Mouse (Mus musculus) embryo, embryonic 11.5 days (tissue): ENCODE data around the gene Hipk3.

Experiments used
- DNase-seq: peaks from one replicate; pipeline ENCODE4 v3.0.0-alpha.2; 2012; ENCODE audit warnings: low read depth, low spot score

Hipk3 gene

DNA sequence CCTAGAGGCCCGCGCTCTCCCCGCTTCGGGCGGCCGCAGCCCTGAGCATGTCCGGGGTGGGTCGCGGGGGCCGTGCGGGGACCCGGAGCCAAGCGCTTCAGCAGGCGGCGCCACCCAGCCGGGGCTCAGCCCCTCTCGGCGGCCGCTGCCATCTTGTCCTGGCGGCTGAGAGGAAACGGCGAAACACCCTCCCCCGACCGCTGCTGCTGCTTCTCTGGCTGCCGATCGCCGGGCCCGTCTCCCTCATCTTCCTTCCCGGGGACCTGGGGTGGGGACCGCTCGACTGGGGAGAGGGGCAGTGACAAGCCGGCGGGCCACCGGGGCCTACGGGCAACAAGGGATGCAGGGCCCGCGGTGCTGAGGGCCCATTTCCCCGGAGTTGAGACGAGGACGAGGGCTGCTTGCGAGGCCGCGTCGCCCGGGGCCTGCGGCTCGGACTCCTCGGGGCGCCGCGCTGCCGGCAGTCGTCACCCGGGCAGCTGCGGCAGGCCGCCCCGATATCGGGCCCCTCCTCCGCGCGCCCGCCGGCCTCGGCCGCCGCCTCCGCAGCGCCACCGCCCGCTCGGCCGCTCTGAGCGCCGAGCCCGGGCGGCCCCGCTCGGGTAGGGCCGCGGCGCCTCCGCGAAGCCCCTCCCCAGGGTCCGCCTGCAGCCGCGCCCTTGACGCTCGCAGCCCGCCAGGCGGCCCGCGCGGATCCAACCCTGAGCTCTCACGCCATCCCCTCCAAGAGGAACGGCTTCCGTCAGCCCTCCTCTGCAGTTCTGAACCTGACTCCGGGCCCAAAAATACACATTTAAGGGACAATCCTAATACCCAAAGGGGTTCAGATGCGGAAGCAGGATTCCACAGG is at the start of gene Hipk3:
TSS of gene Hipk3 (minus strand) at position 496 of the 850 bp plus-strand sequence.
- DNase-seq = peak; percentile 62

DNA sequence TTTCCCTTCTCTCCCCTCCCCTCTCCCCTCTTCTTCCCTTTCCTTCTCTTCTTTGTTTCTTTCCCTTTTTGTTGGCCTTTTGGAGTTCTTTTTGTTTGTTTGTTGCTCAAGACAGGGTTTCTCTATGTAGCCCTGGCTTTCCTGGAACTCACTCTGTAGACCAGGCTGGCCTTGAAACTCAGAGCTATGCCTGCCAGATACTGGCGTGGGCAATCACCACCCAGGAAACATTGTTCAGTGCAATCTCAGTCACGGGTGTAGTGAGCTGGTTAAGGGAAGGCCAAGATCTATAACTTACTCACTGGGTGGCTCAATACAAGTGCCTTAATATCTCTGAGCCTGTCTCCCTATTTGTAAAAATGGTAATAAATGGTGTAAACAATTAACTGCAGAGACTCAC is 46.0 kb upstream of the Hipk3 start:
- DNase-seq = no peak

DNA sequence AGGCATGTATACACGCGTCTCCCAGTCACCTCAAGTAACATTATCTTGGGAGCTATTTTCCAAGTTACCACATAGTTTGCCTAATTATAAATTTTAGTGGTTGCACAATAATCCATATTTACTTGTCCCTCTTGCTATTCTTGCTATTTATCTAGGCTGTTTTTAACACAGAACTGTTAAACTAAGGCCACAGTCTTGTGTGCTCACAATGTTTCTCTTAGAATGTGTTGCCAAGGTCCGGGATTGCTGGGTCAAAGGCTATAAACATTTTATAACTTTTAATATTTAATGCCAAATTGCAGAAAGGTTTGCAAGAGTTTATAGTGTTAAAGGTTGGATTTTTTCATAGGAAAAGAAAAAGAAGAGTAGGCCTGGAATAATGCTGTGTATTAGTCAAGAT is 40.5 kb upstream of the Hipk3 start:
- no peak for DNase-seq

DNA sequence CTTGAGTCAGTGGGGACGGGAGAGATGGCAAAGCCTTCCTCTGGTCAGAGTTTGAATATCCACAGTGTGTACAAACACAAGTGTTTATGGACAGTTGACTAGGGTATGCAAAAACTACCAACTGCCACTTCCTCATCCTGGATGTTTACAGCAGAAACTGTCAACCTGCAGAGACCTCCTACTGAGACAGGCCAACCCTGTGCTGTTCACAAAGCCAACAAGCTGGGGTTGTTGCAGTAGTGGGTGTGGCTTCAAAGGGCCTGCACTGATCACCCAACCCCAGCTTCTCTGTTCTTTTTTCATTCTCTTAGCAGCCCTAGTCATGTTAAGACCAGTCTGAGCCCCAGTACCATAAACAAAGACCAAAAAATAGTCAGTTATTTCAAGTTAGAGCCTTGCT is 38.3 kb upstream of the Hipk3 start:
- DNase-seq = no peak

DNA sequence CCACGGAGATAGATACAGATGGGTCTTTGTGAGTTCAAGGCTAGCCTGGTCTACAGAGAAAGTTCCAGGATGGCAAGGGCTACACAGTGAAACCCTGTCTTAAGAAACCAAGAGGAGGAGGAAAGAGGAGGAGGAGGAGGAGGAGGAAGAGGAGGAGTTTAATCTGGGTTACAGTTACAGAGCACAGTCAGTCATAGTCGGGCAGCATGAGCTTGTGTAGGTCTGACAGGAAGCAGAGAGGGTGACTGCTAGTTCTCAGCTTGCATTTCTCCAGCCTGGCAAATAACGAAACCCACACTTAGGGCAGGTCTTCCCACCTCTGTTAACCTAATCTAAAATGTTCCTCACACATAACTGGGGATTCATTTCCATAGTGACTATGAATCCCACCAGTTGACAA is 32.3 kb upstream of the Hipk3 start:
- DNase-seq = no peak

DNA sequence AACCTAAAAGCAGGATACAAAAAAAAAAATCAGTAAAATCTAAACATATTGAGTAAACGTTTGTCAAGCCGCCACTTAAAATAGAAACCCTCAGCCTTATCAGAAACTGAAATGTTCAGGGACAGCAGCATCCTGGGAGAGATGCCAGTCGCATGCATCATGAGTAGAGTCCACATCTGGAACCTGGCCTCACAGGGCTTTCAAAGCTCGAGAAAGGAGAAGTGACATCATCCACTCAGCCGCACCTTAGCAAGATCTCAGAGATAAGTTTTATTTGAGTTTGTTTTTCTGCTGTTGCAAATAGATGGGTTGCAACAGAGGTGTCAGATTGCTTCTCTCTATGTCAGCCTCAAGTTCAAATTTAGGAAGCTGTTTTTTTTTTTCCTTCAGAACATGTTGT is 31.3 kb upstream of the Hipk3 start:
- no peak for DNase-seq

DNA sequence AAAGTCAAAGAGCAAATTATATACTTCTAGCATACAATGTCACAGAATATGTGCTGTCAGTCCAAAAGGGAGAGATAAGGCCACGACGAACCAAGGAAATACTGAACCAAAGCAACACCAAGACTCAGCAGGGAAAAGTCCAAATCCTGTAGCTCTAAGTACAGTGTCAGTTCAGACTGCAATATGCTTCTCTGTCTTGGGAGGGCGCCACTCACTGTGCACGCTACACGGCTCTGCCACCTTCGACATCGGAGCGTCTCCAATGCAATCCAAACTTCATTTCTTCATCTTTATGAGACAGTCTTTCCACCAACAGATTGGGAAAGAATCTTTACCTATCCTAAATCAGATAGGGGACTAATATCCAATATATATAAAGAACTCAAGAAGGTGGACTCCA is 17.4 kb upstream of the Hipk3 start:
- no peak for DNase-seq

DNA sequence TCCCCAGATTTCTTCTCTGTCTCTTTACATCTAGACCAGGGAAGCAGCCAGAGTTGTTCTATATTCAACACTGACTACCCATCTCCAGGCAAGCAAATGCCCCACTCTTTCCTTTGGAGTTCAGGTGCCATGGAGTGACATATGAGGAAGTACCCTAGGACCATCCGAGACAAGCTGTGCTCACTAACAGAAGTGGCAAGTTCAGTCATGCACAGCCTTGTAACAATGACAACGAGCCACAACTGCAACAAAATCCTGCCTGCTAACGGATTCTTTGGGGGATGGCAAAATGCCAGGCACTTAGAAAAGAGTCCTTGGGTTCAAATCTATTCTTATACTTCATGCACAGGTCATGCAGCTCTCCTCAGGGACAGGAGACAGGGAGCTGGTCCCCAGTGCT is 8.1 kb upstream of the Hipk3 start:
- no peak for DNase-seq

DNA sequence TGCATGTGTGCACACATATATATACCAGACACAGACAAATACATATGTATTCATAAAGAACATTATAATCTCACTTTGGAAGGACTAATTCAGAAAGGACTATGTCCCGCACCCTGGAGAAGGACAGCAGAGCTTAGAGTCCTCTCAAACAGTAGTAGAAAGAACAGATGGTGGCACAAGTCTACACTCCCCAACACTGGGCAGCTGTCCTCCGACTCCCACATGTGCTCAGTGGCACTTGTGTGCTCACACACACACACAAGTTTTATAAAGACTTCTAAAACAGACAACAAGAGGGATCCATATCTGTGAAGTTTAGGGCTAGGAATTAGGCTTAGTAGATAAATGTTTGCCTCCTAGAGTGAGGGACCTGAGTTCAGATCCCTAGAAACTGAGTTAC is 6.8 kb upstream of the Hipk3 start:
- no peak for DNase-seq

DNA sequence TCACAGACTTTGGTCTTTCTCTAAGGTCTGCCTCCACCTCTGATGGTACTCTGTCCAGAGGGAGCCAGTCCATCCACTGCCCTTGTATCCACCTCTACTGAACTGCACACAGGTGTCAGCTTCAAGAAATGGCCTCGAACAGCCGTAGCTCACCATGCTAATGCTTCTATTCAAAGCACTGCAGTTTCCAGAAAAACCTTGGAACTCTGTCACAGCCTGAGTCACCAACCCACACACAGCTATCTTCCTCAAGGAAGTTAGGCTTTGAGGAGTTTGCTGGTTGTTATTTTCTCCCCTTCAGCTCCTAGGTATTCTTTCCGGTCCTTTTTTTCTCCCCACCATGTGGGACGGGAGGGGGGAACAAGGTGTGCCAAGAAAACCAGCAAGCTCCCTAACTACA is 3.5 kb upstream of the Hipk3 start:
- DNase-seq = no peak

DNA sequence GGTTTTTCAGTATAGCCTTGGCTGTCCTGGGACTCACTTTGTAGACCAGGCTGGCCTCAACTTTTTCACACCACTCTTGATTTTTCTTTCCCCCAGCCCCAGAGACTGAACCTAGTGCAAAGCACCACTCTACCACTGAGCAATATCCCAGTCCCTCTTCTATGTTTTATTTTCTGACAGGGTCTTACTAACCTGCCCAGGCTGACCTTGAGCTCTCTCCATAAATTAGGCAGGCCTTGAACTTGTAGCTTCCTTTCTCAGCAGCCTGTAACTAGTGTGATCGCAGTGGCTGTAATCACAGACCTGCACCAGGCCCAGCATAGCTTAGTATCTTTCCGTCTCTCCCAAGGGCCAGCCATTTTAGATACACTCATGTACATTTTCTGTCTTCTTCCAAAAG is 3.0 kb upstream of the Hipk3 start:
- DNase-seq = no peak

DNA sequence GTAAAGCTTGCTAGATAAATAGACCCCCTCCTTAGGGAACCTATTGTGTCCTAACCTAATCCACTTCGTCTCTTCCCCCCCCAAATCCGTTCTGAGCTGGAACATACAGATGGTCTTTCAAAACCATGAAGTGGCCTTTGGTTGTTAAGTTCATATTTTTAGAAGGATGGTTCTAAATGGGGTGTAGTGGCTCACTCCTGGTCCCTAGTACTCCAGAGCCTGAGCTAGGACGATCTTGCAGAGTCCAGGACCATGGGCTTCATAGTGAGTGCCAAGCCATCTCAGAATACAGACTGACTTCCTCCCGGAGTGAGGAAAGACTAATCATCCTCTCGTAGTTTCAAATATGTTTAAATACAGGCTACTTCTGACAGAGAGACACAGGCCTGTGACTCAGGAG is 2.0 kb upstream of the Hipk3 start:
- DNase-seq = no peak

DNA sequence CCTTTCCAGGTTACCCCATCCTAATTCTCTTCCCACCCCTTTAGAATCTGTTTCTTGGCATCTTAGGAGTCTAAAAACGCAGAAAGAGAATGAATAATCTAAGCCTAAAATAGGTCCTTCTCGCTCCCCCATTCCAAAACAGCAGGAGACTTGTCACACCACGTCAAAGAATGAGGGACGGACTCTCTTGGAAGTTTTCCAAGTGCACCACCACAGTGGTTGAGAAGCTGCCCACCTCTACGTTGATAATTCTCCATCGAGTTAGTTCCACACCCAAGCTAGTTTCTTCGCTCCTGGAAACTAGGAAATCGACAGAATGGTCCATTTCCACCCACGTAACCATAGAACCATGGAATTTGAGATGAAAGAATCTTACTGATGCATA is 547 bp upstream of the Hipk3 start:
- no peak for DNase-seq

DNA sequence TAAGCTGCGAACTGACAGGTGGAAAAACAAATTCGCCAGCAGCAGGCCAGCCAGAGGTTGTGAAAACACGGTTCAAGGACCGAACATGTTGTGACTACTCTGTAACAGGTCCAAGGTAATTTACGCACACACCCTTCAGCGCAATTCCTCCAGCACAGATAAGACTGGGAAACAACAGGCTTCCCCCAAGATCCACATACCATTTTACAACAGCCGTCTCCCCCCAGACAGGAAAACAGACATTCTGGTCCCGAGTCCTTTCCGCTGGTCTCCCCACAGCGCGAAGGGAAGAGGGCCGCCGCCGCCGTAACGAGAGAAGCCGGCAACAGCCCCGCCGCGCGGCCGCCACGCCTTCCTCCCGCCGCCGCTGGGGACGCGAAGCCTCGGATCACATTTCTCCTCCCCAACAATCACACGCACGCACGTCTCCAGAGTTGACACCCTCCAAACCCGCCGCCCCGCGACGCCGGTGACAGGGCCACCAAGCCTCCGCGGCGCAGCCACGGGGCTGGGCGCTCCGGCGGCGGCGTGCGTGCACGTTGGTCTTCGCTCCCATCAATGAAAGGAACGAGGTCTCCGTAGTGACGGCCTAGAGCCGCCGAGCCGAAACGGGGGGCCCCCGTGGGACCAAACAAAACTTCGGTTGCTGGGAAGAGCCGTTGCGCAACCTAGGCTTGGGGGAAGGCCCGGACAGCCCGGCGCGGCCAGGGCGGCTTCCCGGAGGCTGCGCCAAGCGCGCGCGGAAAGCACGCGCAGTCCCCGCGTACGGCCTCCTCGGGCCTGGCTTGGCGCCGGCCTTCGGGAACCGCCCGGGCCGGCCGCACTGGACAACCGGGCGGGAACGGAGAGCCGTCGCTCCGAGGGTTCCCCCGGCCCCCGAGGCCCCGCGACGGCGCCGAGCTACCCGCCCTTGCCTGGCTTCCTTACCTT is 960 bp downstream of the Hipk3 start:
- peak; percentile 72 for DNase-seq

DNA sequence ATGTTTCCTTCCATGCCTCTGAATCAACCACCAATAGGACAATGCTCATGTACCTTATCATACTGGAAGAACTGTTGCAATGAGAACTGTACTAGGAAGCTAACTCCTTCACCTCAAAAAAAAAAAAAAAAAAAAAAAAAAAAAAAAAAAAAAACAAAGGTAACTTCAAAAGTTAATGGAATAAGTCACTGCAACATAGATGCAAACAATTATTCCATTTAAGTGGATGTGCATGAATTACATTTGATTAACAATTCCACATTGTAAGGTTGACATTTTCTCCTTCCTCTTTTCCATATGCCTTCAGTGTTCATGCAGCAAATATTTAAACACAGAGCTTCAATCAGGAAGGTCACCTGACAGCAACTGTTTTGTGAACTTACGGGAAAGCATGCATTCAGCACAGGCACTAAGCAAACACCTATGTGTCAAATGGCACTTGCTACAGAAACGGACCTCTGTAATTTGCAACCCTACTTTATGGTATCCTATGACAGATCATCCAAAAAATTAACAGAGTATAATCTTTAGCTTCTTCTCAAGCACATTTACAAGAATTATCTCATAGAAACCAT is 2.9 kb downstream of the Hipk3 start:
- DNase-seq = no peak

DNA sequence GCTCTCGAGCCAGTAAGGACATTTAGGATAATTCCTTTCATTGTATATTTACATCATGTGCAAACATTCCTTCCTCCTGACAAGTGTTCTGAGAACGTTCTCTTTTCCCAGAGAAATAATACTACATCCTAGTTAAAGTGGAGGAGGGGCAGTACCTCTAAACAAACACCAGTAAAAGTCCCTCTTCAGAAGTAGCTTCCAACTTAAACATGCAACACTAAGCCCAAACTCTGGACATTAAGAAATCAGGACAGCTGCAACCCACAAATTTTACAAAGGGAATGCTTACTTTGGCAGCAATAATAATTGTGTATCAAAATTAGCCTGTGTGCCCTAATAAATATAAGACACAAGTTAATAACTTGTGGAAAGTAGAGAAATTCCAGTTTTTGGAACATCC is 3.5 kb downstream of the Hipk3 start:
- DNase-seq = no peak

DNA sequence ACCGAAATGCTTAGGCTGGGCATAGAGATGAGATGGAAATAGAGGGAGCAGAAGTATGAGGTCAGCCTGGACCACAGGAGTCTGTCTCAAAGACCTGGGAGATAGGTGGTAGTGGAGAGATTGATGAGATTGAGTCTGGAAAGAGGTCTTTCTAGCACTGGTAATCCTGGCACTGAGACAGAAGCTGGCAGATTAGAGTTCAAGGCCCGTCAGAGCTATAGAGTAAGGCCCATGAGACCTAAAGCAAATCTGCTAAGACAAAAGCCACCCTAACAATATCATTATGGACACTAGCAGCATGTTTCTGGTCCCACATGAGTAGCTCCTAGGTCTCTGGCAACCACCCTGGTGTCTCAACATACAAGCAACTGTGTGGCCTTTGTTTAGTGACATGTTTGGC is 4.4 kb downstream of the Hipk3 start:
- no peak for DNase-seq

DNA sequence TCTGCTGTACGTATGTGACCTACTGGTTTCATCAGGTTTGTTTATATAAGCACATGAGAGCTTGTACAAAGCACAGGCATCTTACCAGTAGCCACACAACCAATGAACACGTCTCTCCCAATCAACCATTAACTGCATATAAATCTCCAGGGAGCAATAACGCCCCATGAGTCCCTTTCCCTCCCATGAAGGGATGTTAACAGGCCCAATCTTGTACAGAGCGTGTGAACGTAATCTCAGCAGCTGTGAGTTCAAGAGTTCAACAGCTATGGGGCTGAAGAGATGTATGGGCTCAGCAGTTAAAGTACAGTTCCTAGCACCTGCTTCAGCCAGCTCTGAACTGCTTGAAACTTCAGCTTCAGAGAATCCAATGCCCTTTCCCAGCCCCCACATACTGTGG is 9.8 kb downstream of the Hipk3 start:
- no peak for DNase-seq

DNA sequence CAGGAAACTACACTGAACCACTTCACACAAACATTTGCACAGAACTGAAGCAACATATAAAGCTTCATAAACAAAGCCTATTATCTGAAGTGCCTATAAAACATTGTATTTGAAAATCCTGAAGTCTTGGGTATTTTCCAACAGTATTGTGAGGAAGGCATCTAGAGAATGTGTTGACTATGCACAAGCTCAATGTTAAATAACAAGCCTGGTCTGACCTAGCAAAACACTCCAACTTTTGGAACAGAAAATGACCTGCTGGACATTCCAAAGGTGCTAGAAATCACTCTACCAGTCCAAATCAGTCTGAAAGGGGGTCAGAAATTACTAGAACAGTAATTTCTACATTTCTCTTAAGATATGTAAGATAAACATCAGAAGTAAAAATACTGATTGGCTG is 12.1 kb downstream of the Hipk3 start:
- DNase-seq = no peak

DNA sequence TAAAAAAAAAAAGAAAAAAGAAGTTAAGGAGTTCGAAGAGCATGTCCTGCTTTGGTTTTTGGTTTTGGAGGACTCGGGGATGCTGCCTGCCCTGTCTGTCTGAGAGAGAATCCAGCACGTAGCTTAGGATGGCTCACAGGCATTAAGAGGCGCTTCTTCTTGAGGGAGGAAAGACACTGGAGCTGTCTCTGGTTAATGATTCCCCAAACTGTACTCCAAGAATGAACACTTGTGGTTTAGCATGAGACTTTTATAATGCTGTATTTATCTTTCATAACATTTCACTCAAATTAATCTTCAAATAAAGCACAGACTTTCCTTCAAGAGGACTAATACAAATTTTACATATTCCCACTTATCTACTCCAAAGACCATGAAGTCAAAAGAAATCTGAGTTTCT is 15.2 kb downstream of the Hipk3 start:
- no peak for DNase-seq

DNA sequence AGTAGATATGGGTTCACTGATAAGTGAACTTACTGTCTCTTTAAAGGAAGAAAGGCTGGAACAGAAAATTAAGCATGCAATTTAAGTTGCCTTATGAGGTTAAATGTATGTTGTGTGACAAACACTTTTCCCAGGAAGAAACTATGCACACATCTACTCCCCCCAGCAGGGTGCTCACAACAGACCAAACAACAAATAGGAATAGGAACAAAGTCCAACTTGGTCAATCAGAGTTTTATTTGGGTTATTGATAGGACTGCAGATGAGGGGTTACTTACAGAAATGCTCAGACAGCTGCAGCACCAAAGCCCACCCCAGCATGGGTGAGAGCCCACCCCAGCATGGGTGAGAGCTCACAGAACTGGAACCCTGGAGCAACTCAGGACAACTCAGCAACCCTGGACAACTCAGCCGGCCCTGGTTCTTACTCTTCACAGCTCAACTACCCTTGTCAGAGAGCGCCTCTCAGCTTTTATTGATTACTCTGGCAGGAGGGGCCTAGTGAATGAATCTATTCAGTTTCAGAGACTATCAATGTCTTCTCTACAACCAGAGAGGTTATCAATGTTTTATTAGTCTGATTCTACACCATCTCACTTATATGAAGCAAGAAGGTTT is 16.7 kb downstream of the Hipk3 start:
- DNase-seq = no peak

DNA sequence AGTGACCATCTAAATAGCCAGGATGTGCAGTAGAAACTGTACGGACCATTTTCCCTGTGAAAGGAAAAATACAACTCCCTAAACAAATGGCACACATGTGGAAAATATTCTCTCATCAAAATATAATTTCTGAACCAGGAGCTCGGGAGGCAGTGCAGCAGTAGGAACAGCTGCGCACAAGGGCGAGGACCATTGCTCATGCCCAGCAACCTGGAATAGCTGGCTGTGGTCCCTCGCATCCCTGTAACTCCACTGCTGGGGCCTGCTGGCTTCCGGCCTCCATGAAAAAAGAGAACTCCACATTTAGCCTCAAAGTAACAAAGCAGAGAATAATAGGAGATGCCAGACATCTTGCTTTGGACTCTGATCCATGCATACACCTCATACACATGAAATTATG is 22.2 kb downstream of the Hipk3 start:
- no peak for DNase-seq
